Mouse (Mus musculus): ENCODE measurements around the gene Anxa3. TPM values are rescaled to one million over a fixed set of nuclear protein-coding genes. Genes with fewer than 3 reads are reported as not detected.
A peak's percentile ranks its signal among the peaks of the same experiment; 100 is the strongest.

Gene Anxa3
- total and polyA plus RNA-seq, 3 experiments, result 0.54 to 2.5 TPM; not detected in 1

- Histone ChIP-seq H3K4me1 (ENCODE audit: control insufficient read depth in 1 of 2, insufficient read depth in 2 of 2, low read length in 2 of 2) (0 out of 4 replicates have a peak, but pooled peaks cover 0 to 5% of the 10 kb centered on the region in 2 experiments), H3K27ac (ENCODE audit: control insufficient read depth, low read depth, low read length) (no peak overlapping the region), H3K4me3 (ENCODE audit: control insufficient read depth in 1 of 2, insufficient read depth in 1 of 2, low read depth in 2 of 2, low read length in 2 of 2) (no peak overlapping the region), H3K9me3 (replicated peaks; ENCODE audit: insufficient read depth, low read length) (no peaks in the 10 kb centered on the region), H3K36me3 (ENCODE audit: control insufficient read depth in 1 of 2, insufficient read depth in 2 of 2, low read length in 2 of 2) (no peaks in the 10 kb centered on the region), H3K9ac (ENCODE audit: control insufficient read depth, low read depth, low read length, poor library complexity, severe bottlenecking) (no peak overlapping the region), H3K79me2 (ENCODE audit: control insufficient read depth, insufficient read depth, low read length, poor library complexity) (no peaks in the 10 kb centered on the region), H3K27me3 (ENCODE audit: control insufficient read depth in 1 of 2, insufficient read depth in 2 of 2, low read length in 2 of 2) (no peaks in the 10 kb centered on the region; a peak in 1 of 4 replicates)
- DNase-seq (ENCODE audit: low read depth, low spot score), result peak; percentile 25
- no peak for TF ChIP-seq POLR2A (IDR thresholded peaks at IDR 0.05; ENCODE audit: control insufficient read depth in 1 of 2, insufficient read depth in 1 of 2, low read depth in 1 of 2, low read length in 2 of 2, poor library complexity in 1 of 2)
Measured at GRCm38 (mm10) chr5:96859938-96860337, 66.8 kb downstream of the Anxa3 start.

- H3K36me3 ChIP-seq (ENCODE audit: control insufficient read depth in 1 of 2, insufficient read depth in 2 of 2, low read length in 2 of 2), result no peaks in the 10 kb centered on the region
- H3K79me2 ChIP-seq (ENCODE audit: control insufficient read depth, insufficient read depth, low read length, poor library complexity), result no peaks in the 10 kb centered on the region
- H3K9me3 ChIP-seq (replicated peaks; ENCODE audit: insufficient read depth, low read length), result no peaks in the 10 kb centered on the region
- no peak overlapping the region for H3K4me3 ChIP-seq (ENCODE audit: control insufficient read depth in 1 of 2, insufficient read depth in 1 of 2, low read depth in 2 of 2, low read length in 2 of 2)
- TF ChIP-seq POLR2AphosphoS5 (IDR thresholded peaks at IDR 0.05; ENCODE audit: borderline replicate concordance, low read depth, low read length), result no peak
- no peak for TF ChIP-seq TAL1 (IDR thresholded peaks at IDR 0.05; ENCODE audit: low read length)
- TF ChIP-seq SMC3 (IDR thresholded peaks at IDR 0.05; ENCODE audit: low read depth, low read length), result peak; percentile 45; the same call in 1 of the 2 replicates
- TF ChIP-seq TCF12 (IDR thresholded peaks at IDR 0.05; ENCODE audit: low read depth, low read length), result 0 out of 2 replicates have a peak, but pooled peaks have one; percentile 29
- no peak for TF ChIP-seq BHLHE40 (IDR thresholded peaks at IDR 0.05; ENCODE audit: borderline replicate concordance, low read depth, low read length)
- no peak for TF ChIP-seq USF2 (IDR thresholded peaks at IDR 0.05; ENCODE audit: borderline replicate concordance in 1 of 2, insufficient read depth in 1 of 2, low read depth in 1 of 2, low read length in 2 of 2)
- TF ChIP-seq MAX (IDR thresholded peaks at IDR 0.05; ENCODE audit: low read length), result no peak
- no peak for TF ChIP-seq POLR2A (IDR thresholded peaks at IDR 0.05; ENCODE audit: control insufficient read depth in 1 of 2, insufficient read depth in 1 of 2, low read depth in 1 of 2, low read length in 2 of 2, poor library complexity in 1 of 2)
- TF ChIP-seq SIN3A (IDR thresholded peaks at IDR 0.05; ENCODE audit: low read length), result no peak
- no peak for TF ChIP-seq EP300 (IDR thresholded peaks at IDR 0.05; ENCODE audit: low read depth in 1 of 2, low read length in 2 of 2)
- no peak for TF ChIP-seq GATA1 (IDR thresholded peaks at IDR 0.05; ENCODE audit: low read depth, low read length)
- TF ChIP-seq RAD21 (IDR thresholded peaks at IDR 0.05; ENCODE audit: low read depth, low read length), result peak; percentile 33
- no peak for TF ChIP-seq MYB (IDR thresholded peaks at IDR 0.05; ENCODE audit: low read depth, low read length)
- peak in 2 of 3 experiments; percentile 15 to 33; a peak in 2 of 6 replicates for TF ChIP-seq CTCF (IDR thresholded peaks at IDR 0.05 in 2 of 3, conservative IDR thresholded peaks at IDR 0.05 in 1 of 3; ENCODE audit: control insufficient read depth in 1 of 3, insufficient read depth in 1 of 3, low read depth in 2 of 3, low read length in 3 of 3, poor library complexity in 1 of 3, severe bottlenecking in 1 of 3)
- no peak for TF ChIP-seq JUND (IDR thresholded peaks at IDR 0.05; ENCODE audit: low read depth, low read length)
- no peak for TF ChIP-seq UBTF (IDR thresholded peaks at IDR 0.05; ENCODE audit: borderline replicate concordance, insufficient read depth, low read depth, low read length)
- TF ChIP-seq ZC3H11A (IDR thresholded peaks at IDR 0.05; ENCODE audit: low read depth, low read length), result peak; percentile 15; the same call in 1 of the 2 replicates
- no peak for TF ChIP-seq KAT2A (conservative IDR thresholded peaks at IDR 0.05; ENCODE audit: low read depth, low read length)
- TF ChIP-seq HCFC1 (IDR thresholded peaks at IDR 0.05; ENCODE audit: low read depth, low read length), result no peak
- TF ChIP-seq ZMIZ1 (IDR thresholded peaks at IDR 0.05; ENCODE audit: low read depth, low read length), result no peak
- TF ChIP-seq MAZ (IDR thresholded peaks at IDR 0.05; ENCODE audit: low read depth, low read length), result no peak
- no peak for TF ChIP-seq TBP (IDR thresholded peaks at IDR 0.05; ENCODE audit: low read depth, low read length)
- TF ChIP-seq ETS1 (IDR thresholded peaks at IDR 0.05; ENCODE audit: low read depth, low read length), result 0 out of 2 replicates have a peak, but pooled peaks have one; percentile 9
- TF ChIP-seq ELF1 (IDR thresholded peaks at IDR 0.05; ENCODE audit: low read depth, low read length), result no peak
- peak; percentile 44 for DNase-seq (ENCODE audit: low read depth, low spot score)
- no peaks in the 10 kb centered on the region; a peak in 2 of 4 replicates for H3K27me3 ChIP-seq (ENCODE audit: control insufficient read depth in 1 of 2, insufficient read depth in 2 of 2, low read length in 2 of 2)
- H3K9ac ChIP-seq (ENCODE audit: control insufficient read depth, low read depth, low read length, poor library complexity, severe bottlenecking), result no peak overlapping the region
- H3K27ac ChIP-seq (ENCODE audit: control insufficient read depth, low read depth, low read length), result no peak overlapping the region
- peaks cover 0 to 2% of the 10 kb centered on the region in 2 experiments; a peak in 1 of 4 replicates for H3K4me1 ChIP-seq (ENCODE audit: control insufficient read depth in 1 of 2, insufficient read depth in 2 of 2, low read length in 2 of 2)
Measured at GRCm38 (mm10) chr5:96867171-96867570, 74.0 kb downstream of the Anxa3 start.
